Mouse (Mus musculus) spleen, adult 2 months (tissue): ENCODE results near the gene Akr1b7.

Source experiments
- CTCF ChIP-seq: fragments of 200-500 bp; IDR thresholded peaks from 2 replicates; pipeline ENCODE4 v1.5.1; 2011; ENCODE audit warnings: mild to moderate bottlenecking, inconsistent platforms; ENCODE audit not compliant: insufficient read depth, insufficient read length, insufficient replicate concordance; ENCODE audit errors: extremely low read depth
- POLR2A ChIP-seq: fragments of 200-500 bp; IDR thresholded peaks from 2 replicates; pipeline ENCODE4 v1.6.1; 2011; ENCODE audit warnings: low read depth, low read length, inconsistent platforms

DNA sequence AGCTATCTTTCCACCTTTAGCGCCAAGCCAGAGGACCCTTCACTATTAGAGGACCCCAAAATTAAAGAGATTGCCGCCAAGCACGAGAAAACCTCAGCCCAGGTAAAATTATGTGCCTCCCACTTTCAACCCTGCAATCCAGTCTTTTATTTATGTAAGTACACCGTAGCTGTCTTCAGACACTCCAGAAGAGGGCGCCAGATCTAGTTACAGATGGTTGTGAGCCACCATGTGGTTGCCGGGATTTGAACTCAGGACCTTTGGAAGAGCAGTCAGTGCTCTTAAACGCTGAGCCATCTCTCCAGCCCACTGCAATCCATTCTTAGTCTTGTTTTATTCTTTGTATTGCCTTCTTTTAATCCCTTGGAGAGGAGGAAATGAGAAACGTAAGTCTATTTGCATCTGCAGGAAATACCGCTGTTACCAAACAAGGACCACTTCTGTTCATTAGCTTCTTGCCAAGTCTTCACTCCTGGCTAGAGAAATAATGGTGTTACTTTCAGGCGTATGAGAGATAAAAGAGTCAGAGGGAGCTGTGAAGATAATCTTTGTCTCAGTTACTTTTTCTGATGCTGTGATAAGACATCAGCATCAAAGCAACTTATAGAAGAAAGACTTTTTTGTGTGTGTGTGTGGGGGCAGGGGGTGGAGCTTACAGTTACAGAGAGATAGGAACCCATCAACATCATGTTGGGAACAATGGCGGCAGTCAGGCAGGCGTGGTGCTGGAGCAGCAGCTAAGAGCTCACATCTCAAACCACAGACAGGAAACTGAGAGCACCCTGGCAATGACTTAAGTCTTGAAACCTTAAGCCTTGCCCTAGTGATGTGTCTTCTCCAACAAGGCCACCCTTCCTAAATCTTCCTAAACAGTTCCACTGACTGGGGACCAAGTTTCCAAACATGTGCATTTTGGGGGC is 47.7 kb upstream of the Akr1b7 start:
- TF ChIP-seq CTCF (no peak), POLR2A (no peak)
